Mouse (Mus musculus) C2C12 (cell line): ENCODE results near the gene Ppm1h. TPM values are rescaled to one million over a fixed set of nuclear protein-coding genes. Genes with fewer than 3 reads are reported as not detected.

ENCODE experiments used
- H3K27me3 ChIP-seq: one replicate; pipeline ENCODE4 v1.6.1; 2011; ENCODE audit not compliant: control insufficient read depth, insufficient read depth, insufficient read length
- H3K36me3 ChIP-seq: one replicate; pipeline ENCODE4 v1.6.1; 2011; ENCODE audit not compliant: control insufficient read depth, insufficient read depth
- H3K4me3 ChIP-seq: one replicate; pipeline ENCODE4 v1.5.1; 2011; ENCODE audit warnings: mild to moderate bottlenecking, control low read depth; ENCODE audit not compliant: poor library complexity, insufficient read depth, severe bottlenecking
- H3K79me2 ChIP-seq: one replicate; pipeline ENCODE4 v1.6.1; 2011; ENCODE audit not compliant: control insufficient read depth, insufficient read depth
- H3K79me3 ChIP-seq: one replicate; pipeline ENCODE4 v1.6.1; 2011; ENCODE audit warnings: low read depth, control low read depth
- H3ac ChIP-seq: one replicate; pipeline ENCODE3; 2011; ENCODE audit warnings: low read depth; ENCODE audit not compliant: control insufficient read depth, insufficient read length
- CEBPB ChIP-seq: IDR thresholded peaks from one replicate; pipeline ENCODE4 v1.6.1; 2011; ENCODE audit warnings: low read depth, mild to moderate bottlenecking, control low read depth, moderate library complexity
- CTCF ChIP-seq: IDR thresholded peaks from one replicate; pipeline ENCODE4 v1.5.1; 2011; ENCODE audit not compliant: control insufficient read depth, insufficient read depth, insufficient read length
- FOSL1 ChIP-seq: IDR thresholded peaks from one replicate; pipeline ENCODE4 v1.8.0; 2011; ENCODE audit warnings: mild to moderate bottlenecking, low read length; ENCODE audit not compliant: poor library complexity, insufficient read depth, severe bottlenecking
- MAX ChIP-seq: IDR thresholded peaks from one replicate; pipeline ENCODE4 v1.6.1; 2011; ENCODE audit warnings: mild to moderate bottlenecking, control low read depth
- MYOD1 ChIP-seq: IDR thresholded peaks from one replicate; pipeline ENCODE4 v1.6.1; 2011; ENCODE audit warnings: low read depth; ENCODE audit not compliant: control insufficient read depth, insufficient read length
- MYOG ChIP-seq: IDR thresholded peaks from one replicate; pipeline ENCODE4 v1.6.1; 2011; ENCODE audit not compliant: control insufficient read depth, insufficient read length; ENCODE audit errors: extremely low read depth
- USF1 ChIP-seq: IDR thresholded peaks from one replicate; pipeline ENCODE4 v1.6.1; 2011; ENCODE audit warnings: low read depth, mild to moderate bottlenecking, control low read depth, moderate library complexity
- polyA plus RNA-seq: library from polyadenylated mRNA; unstranded; fragments of >200 nt; fragmentation: generic; extraction: Trizol; gene quantifications from one replicate; pipeline ENCODE4 v1.2.1, GENCODE M21; 2012; ENCODE audit warnings: missing spikeins

Ppm1h gene
- polyA plus RNA-seq, 1 experiment = 0.06 TPM

DNA sequence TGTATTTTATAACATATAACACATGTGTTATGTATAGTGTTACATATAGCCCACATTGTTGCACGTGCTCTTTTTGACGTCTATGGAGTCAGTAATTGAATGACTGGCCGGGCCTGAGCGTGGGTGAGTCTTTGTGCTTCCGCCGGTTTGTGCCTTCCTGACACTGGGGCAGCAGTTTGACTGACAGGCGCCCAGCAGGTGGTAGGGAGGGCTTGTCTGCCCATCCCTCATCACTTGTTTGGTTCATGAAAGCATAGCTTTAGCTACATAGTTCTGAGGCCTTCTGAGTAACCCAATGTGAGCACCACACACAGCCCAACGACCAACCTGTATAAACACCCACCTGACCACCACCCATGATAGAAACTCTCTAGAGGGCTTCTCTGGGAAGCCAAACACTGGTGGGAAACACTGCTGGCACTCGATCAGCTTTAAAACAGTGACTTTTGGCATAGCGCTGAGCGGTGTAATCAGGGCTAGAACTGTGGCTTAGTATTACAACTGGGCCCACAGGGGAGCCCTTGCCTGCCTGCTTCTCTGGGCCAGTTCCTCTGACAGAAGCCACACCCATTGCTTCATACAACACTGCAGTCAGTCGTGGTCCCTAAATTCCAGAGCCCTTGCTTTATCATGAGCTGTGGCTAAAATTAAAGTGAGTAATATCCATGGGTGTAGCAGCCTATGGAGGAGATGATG, 149.3 kb downstream of the Ppm1h start:
- no peaks in the 10 kb centered on the region for H3K79me3 ChIP-seq

DNA sequence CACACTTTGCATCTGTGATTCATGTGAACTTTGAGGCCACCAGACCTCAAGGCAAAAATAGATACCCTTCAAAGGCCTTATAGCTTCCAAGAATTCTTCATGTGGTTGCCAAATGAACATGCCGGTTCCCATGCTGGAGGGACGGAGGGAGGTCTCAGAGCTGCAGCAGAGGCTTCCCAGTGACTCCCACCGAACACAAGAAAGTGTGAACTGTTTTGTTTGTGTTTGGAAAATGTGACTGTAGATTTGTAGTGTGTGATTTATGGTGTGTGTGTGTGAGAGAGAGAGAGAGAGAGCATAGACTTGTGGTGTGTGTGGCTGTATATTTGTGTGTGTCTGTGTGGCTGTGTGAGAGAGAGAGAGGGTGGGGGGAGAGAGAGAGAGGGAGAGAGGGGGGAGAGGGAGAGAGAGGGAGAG, 151.2 kb downstream of the Ppm1h start:
- TF ChIP-seq USF1 = no peak
- no peak for TF ChIP-seq MYOG
- no peak for TF ChIP-seq MAX
- TF ChIP-seq CTCF = no peak
- no peak for TF ChIP-seq MYOD1
- TF ChIP-seq CEBPB = no peak
- H3K27me3 ChIP-seq = no peaks in the 10 kb centered on the region
- H3K79me2 ChIP-seq = no peaks in the 10 kb centered on the region

More for the DNA sequence above, 149.3 kb downstream of the Ppm1h start:
- H3K79me2 ChIP-seq = no peaks in the 10 kb centered on the region
- H3ac ChIP-seq = no peak overlapping the region
- TF ChIP-seq MAX (no peak), FOSL1 (no peak), USF1 (no peak), CTCF (no peak), MYOD1 (no peak), MYOG (no peak), CEBPB (no peak)
- no peaks in the 10 kb centered on the region for H3K36me3 ChIP-seq
- no peaks in the 10 kb centered on the region for H3K27me3 ChIP-seq
- no peak overlapping the region for H3K4me3 ChIP-seq

DNA sequence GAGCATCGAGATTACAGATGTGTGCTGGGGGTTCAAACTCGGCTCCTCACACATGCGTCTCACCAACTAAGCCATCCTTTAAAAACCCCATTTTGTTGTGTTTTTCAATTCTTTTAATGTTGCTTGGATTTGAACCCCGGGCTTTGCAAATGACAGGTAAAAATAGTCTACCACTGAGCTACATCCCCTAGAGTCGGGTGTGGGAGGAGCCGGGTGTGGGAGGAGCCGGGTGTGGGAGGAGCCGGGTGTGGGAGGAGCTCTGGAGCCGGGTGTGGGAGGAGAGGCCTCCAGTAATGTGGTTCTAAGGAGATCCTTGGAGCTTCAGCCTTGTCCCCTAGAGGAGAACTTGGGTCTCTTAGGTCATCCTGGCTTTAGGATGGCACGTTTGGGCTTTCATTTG, 152.1 kb downstream of the Ppm1h start:
- H3K27me3 ChIP-seq = no peaks in the 10 kb centered on the region
- no peaks in the 10 kb centered on the region for H3K36me3 ChIP-seq
- H3K79me3 ChIP-seq = no peaks in the 10 kb centered on the region
- H3K4me3 ChIP-seq = no peak overlapping the region
- TF ChIP-seq CEBPB (no peak), FOSL1 (no peak), MYOD1 (no peak), CTCF (no peak), MAX (no peak), USF1 (no peak), MYOG (no peak)
- H3ac ChIP-seq = no peak overlapping the region
- H3K79me2 ChIP-seq = no peaks in the 10 kb centered on the region

More for the DNA sequence above, 151.2 kb downstream of the Ppm1h start:
- no peak overlapping the region for H3ac ChIP-seq
- no peak overlapping the region for H3K4me3 ChIP-seq
- H3K36me3 ChIP-seq = no peaks in the 10 kb centered on the region
- no peaks in the 10 kb centered on the region for H3K79me3 ChIP-seq

DNA sequence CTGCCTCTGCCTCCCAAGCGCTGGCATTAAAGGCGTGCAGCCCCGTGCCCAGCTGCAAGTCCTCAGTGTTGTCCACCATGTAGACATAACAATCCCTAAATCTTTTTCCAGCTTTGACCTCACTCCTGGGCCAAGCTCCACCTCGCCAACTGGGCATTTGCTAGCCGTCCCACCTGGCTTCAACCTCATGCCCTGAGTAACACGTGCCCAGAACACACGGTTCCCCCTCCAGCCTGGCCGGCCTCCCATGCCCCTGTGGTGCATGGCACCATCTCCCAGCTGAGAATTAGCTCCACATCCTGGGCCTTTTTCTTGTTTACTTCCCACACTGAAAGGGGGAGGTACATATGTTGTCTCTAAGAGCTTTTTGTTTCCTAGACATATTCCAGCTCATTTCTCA, 163.5 kb downstream of the Ppm1h start:
- Histone ChIP-seq H3K36me3 (no peaks in the 10 kb centered on the region), H3K27me3 (no peaks in the 10 kb centered on the region), H3K79me2 (no peaks in the 10 kb centered on the region), H3K79me3 (no peaks in the 10 kb centered on the region), H3ac (no peak overlapping the region), H3K4me3 (no peak overlapping the region)
- TF ChIP-seq CTCF (no peak), USF1 (no peak), MYOG (no peak), MAX (no peak), CEBPB (no peak), MYOD1 (no peak)

DNA sequence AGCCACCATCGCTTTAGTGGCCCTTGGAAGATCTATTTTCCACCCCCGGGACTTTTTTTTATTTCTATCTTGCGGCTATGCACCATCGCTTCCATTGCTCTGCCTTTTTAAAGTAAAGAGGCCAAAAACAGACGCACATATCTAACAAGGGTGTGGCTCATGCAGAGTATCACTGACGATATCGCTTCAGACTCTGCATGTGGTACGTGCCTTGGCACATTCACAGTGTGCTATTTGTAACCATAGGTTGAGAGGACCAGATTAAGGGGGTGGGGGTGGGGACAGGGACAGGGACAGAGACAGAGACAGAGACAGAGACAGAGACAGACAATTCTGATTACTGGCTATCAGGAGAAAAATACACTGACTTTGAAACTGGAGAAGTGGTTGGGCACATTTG, 164.4 kb downstream of the Ppm1h start:
- Histone ChIP-seq H3K79me3 (no peaks in the 10 kb centered on the region), H3K79me2 (no peaks in the 10 kb centered on the region), H3ac (no peak overlapping the region), H3K4me3 (no peak overlapping the region), H3K27me3 (no peaks in the 10 kb centered on the region), H3K36me3 (no peaks in the 10 kb centered on the region)
- TF ChIP-seq MYOD1 = no peak

DNA sequence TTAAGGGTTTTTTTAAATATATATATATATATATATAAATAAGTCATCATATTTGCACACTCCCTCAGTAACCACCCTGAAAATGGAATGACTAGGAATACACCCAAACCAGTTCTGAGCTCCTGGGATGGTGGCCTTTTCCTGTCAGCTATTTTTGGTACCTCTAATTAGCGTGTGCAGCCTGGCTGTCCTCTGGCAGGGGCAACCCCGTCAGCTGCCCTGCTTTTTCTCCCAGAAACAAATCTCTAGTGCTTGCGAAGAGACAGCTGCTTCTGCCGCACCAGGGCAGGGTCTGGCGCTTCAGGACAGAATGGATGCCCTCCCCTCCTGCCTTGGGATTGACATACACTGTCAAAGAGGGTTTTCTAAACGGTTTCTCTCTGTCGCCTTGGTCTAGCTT, 166.9 kb downstream of the Ppm1h start:
- no peaks in the 10 kb centered on the region for H3K27me3 ChIP-seq
- no peaks in the 10 kb centered on the region for H3K79me3 ChIP-seq
- no peaks in the 10 kb centered on the region for H3K36me3 ChIP-seq
- TF ChIP-seq FOSL1 = no peak
- no peak for TF ChIP-seq CEBPB
- no peak for TF ChIP-seq MAX
- no peak for TF ChIP-seq MYOG
- TF ChIP-seq MYOD1 = no peak
- TF ChIP-seq CTCF = no peak
- TF ChIP-seq USF1 = no peak
- H3ac ChIP-seq = no peak overlapping the region
- H3K4me3 ChIP-seq = no peak overlapping the region
- H3K79me2 ChIP-seq = no peaks in the 10 kb centered on the region
